ENCODE assay signal across 11 mouse cellular contexts in genomic region chrX:7793361-7793760, GRCm38 (mm10). TPM values are rescaled to one million over a fixed set of nuclear protein-coding genes. Genes with fewer than 3 reads are reported as not detected.
DNase-seq lines count a peak whose midpoint lies in the region; ATAC-seq and TF ChIP-seq lines count a peak whose summit lies in the region.
"Had no signal": no experiment of that assay in that cellular context is flagged by ENCODE, and none has a peak within 500 bp of the region (broad histone marks: within the 10 kb centered on the region; RNA-seq: fewer than 3 reads in every experiment).

No protein-coding gene starts in this region.

- WGBS in heart, postnatal 0 days, result 45% methylated on average over 3 of the region's 3 CpGs
- WGBS in heart, embryonic 11.5 days (ENCODE audit: insufficient replicate concordance), result 38% methylated on average over 3 of the region's 3 CpGs
- whole genome bisulfite sequencing in midbrain, embryonic 14.5 days, result 45% methylated on average over 3 of the region's 3 CpGs
- 40% methylated on average over 3 of the region's 3 CpGs for WGBS in midbrain, embryonic 11.5 days
- WGBS in hindbrain, embryonic 14.5 days, result 41% methylated on average over 3 of the region's 3 CpGs

- ATAC-seq in heart, postnatal 0 days (ENCODE audit: insufficient read depth, low read depth), result no peak
- no peak for ATAC-seq in heart, embryonic 11.5 days (replicated peaks; ENCODE audit: insufficient number of reproducible peaks, low FRiP score, low TSS enrichment)
- ATAC-seq in midbrain, embryonic 14.5 days (ENCODE audit: low FRiP score, low TSS enrichment), result no peak
- ATAC-seq in midbrain, embryonic 11.5 days (ENCODE audit: low FRiP score), result no peak
- 0 out of 2 replicates have a peak, but pooled peaks have one; percentile 49 for ATAC-seq in monocyte, adult 5-6 weeks (replicated peaks; ENCODE audit: insufficient number of reproducible peaks, low FRiP score, low TSS enrichment, poor library complexity, severe bottlenecking)
- ATAC-seq in hindbrain, embryonic 14.5 days (ENCODE audit: low FRiP score), result no peak

- no peak overlapping the region for H3K4me3 ChIP-seq in heart, postnatal 0 days (ENCODE audit: low read depth, low read length)
- H3K4me3 ChIP-seq in heart, embryonic 11.5 days (ENCODE audit: low read depth, low read length), result no peak overlapping the region
- no peak overlapping the region for H3K4me3 ChIP-seq in midbrain, embryonic 14.5 days (replicated peaks; ENCODE audit: low read depth, low read length)
- no peak overlapping the region for H3K4me3 ChIP-seq in midbrain, embryonic 11.5 days (ENCODE audit: low read depth, low read length)
- H3K4me3 ChIP-seq in hindbrain, embryonic 14.5 days (replicated peaks; ENCODE audit: low read length), result no peak overlapping the region
- H3K4me3 ChIP-seq: kidney, embryonic 15.5 days; lung, embryonic 15.5 days had no signal

- H3K4me2 ChIP-seq in heart, postnatal 0 days (ENCODE audit: low read depth, low read length), result no peak overlapping the region
- no peak overlapping the region for H3K4me2 ChIP-seq in heart, embryonic 11.5 days
- H3K4me2 ChIP-seq in midbrain, embryonic 14.5 days (ENCODE audit: low read length), result no peak overlapping the region
- H3K4me2 ChIP-seq in midbrain, embryonic 11.5 days, result no peak overlapping the region
- no peak overlapping the region for H3K4me2 ChIP-seq in hindbrain, embryonic 14.5 days (replicated peaks)
- H3K4me2 ChIP-seq: kidney, embryonic 15.5 days; lung, embryonic 15.5 days had no signal

- H3K9ac ChIP-seq in heart, postnatal 0 days (replicated peaks; ENCODE audit: low read depth, low read length), result no peak overlapping the region
- H3K9ac ChIP-seq in heart, embryonic 11.5 days (ENCODE audit: low read depth, low read length), result no peak overlapping the region
- H3K9ac ChIP-seq in midbrain, embryonic 14.5 days (replicated peaks; ENCODE audit: low read length), result no peak overlapping the region
- no peak overlapping the region for H3K9ac ChIP-seq in midbrain, embryonic 11.5 days (ENCODE audit: low read length)
- no peak overlapping the region for H3K9ac ChIP-seq in hindbrain, embryonic 14.5 days
- H3K9ac ChIP-seq: kidney, embryonic 15.5 days; lung, embryonic 15.5 days had no signal

- H3K27me3 ChIP-seq in heart, postnatal 0 days (ENCODE audit: control insufficient read depth, insufficient read depth, low read length), result no peaks in the 10 kb centered on the region
- no peaks in the 10 kb centered on the region for H3K27me3 ChIP-seq in heart, embryonic 11.5 days (ENCODE audit: control insufficient read depth, insufficient read depth, low read length)
- H3K27me3 ChIP-seq in midbrain, embryonic 14.5 days (ENCODE audit: control insufficient read depth, insufficient read depth, low read length), result no peaks in the 10 kb centered on the region
- no peaks in the 10 kb centered on the region for H3K27me3 ChIP-seq in midbrain, embryonic 11.5 days (ENCODE audit: control insufficient read depth, insufficient read depth, low read length)
- H3K27me3 ChIP-seq in hindbrain, embryonic 14.5 days (ENCODE audit: control insufficient read depth, insufficient read depth, low read length), result no peaks in the 10 kb centered on the region
- H3K27me3 ChIP-seq: kidney, embryonic 15.5 days; lung, embryonic 15.5 days had no signal

- TF ChIP-seq EP300 in heart, postnatal 0 days (IDR thresholded peaks at IDR 0.05; ENCODE audit: low read depth), result no peak

- no peaks in the 10 kb centered on the region for H3K9me3 ChIP-seq in heart, postnatal 0 days (replicated peaks; ENCODE audit: control insufficient read depth, low read length)
- no peaks in the 10 kb centered on the region for H3K9me3 ChIP-seq in heart, embryonic 11.5 days (replicated peaks; ENCODE audit: control insufficient read depth, low read length)
- no peaks in the 10 kb centered on the region for H3K9me3 ChIP-seq in midbrain, embryonic 14.5 days (ENCODE audit: control insufficient read depth, low read length)
- no peaks in the 10 kb centered on the region for H3K9me3 ChIP-seq in midbrain, embryonic 11.5 days (ENCODE audit: control insufficient read depth, low read length)
- no peaks in the 10 kb centered on the region for H3K9me3 ChIP-seq in hindbrain, embryonic 14.5 days (ENCODE audit: control insufficient read depth, low read length)
- H3K9me3 ChIP-seq: kidney, embryonic 15.5 days; lung, embryonic 15.5 days had no signal

- peak; percentile 35 for TF ChIP-seq CTCF in heart, postnatal 0 days (IDR thresholded peaks at IDR 0.05; ENCODE audit: low read depth)

- H3K36me3 ChIP-seq in heart, postnatal 0 days (replicated peaks; ENCODE audit: control insufficient read depth, insufficient read depth, low read length), result 0 out of 2 replicates have a peak, but pooled peaks cover 3% of the 10 kb centered on the region
- no peaks in the 10 kb centered on the region for H3K36me3 ChIP-seq in heart, embryonic 11.5 days (ENCODE audit: control insufficient read depth, insufficient read depth, low read length)
- H3K36me3 ChIP-seq in midbrain, embryonic 14.5 days (ENCODE audit: control insufficient read depth, insufficient read depth, low read length), result 0 out of 2 replicates have a peak, but pooled peaks cover 8% of the 10 kb centered on the region
- no peaks in the 10 kb centered on the region for H3K36me3 ChIP-seq in midbrain, embryonic 11.5 days (ENCODE audit: control insufficient read depth, insufficient read depth, low read length)
- H3K36me3 ChIP-seq in hindbrain, embryonic 14.5 days (replicated peaks; ENCODE audit: control insufficient read depth, insufficient read depth), result peaks cover 13% of the 10 kb centered on the region; the same call in 1 of the 2 replicates
- H3K36me3 ChIP-seq: lung, embryonic 15.5 days had no signal

- H3K27ac ChIP-seq in heart, postnatal 0 days (ENCODE audit: low read depth), result no peak overlapping the region
- H3K27ac ChIP-seq in heart, embryonic 11.5 days (ENCODE audit: low read depth, low read length), result no peak overlapping the region
- H3K27ac ChIP-seq in midbrain, embryonic 14.5 days (replicated peaks; ENCODE audit: low read depth, low read length), result no peak overlapping the region
- H3K27ac ChIP-seq in midbrain, embryonic 11.5 days (ENCODE audit: low read depth, low read length), result no peak overlapping the region
- H3K27ac ChIP-seq in hindbrain, embryonic 14.5 days, result no peak overlapping the region
- H3K27ac ChIP-seq: kidney, embryonic 15.5 days; lung, embryonic 15.5 days had no signal

- no peak for DNase-seq in heart, postnatal 0 days (ENCODE audit: low spot score)
- DNase-seq in midbrain, embryonic 14.5 days, result peak; percentile 62
- DNase-seq in midbrain, embryonic 11.5 days (ENCODE audit: low spot score, missing footprints), result no peak
- DNase-seq in ZHBTc4 (ENCODE audit: low read depth, low spot score), result peak; percentile 66
- DNase-seq in layer of hippocampus, adult 9-10 months (ENCODE audit: low spot score), result no peak
- DNase-seq in hindbrain, embryonic 14.5 days (ENCODE audit: low spot score), result no peak
- DNase-seq: gastrocnemius, postnatal 14 days had no signal

- H3K4me1 ChIP-seq in heart, postnatal 0 days (ENCODE audit: control insufficient read depth, insufficient read depth), result 0 out of 2 replicates have a peak, but pooled peaks cover 6% of the 10 kb centered on the region
- no peaks in the 10 kb centered on the region for H3K4me1 ChIP-seq in heart, embryonic 11.5 days (ENCODE audit: control insufficient read depth, insufficient read depth, low read length)
- H3K4me1 ChIP-seq in midbrain, embryonic 14.5 days (ENCODE audit: control insufficient read depth, insufficient read depth, low read length), result peaks cover 7% of the 10 kb centered on the region; the same call in 1 of the 2 replicates
- H3K4me1 ChIP-seq in midbrain, embryonic 11.5 days (ENCODE audit: control insufficient read depth, insufficient read depth, low read length), result peaks cover 3% of the 10 kb centered on the region; the same call in 1 of the 2 replicates
- 0 out of 2 replicates have a peak, but pooled peaks cover 7% of the 10 kb centered on the region for H3K4me1 ChIP-seq in hindbrain, embryonic 14.5 days (replicated peaks; ENCODE audit: control insufficient read depth, insufficient read depth, low read length)

RNA-seq across cellular contexts. Expression of gene Gripap1, which starts 3.8 kb away (rescaled TPM):
- total RNA-seq in heart, postnatal 0 days (2014; rRNA removed; ENCODE audit: low replicate concordance), result 2.4 and 6.8 TPM in 2 replicates
- polyA plus RNA-seq in heart, postnatal 0 days (2015; fragmentation: Nextera tagmentation; extraction: Ambion mirVana), result 17.5 and 19.3 TPM in 2 replicates
- 26.5 and 26.8 TPM in 2 replicates for polyA plus RNA-seq in heart, embryonic 11.5 days (2014; fragmentation: Nextera tagmentation; extraction: Ambion mirVana)
- polyA plus RNA-seq in midbrain, embryonic 14.5 days (2014; fragmentation: Nextera tagmentation; extraction: Ambion mirVana), result 56.0 and 56.6 TPM in 2 replicates
- polyA plus RNA-seq in midbrain, embryonic 11.5 days (2014; fragmentation: Nextera tagmentation; extraction: Ambion mirVana), result 51.7 and 52.0 TPM in 2 replicates
- total RNA-seq in monocyte, adult 5-6 weeks (2017), result 67.2 to 156 TPM (median 123 TPM) in 3 replicates
- 50.5 and 56.8 TPM in 2 replicates for polyA plus RNA-seq in hindbrain, embryonic 14.5 days (2014; fragmentation: Nextera tagmentation; extraction: Ambion mirVana)

RNA-seq across cellular contexts. Expression of gene Kcnd1, which starts 28.7 kb away (rescaled TPM):
- total RNA-seq in heart, postnatal 0 days (2014; rRNA removed; ENCODE audit: low replicate concordance), result 0.08 and 0.23 TPM in 2 replicates
- 0.20 and 0.22 TPM in 2 replicates for polyA plus RNA-seq in heart, postnatal 0 days (2015; fragmentation: Nextera tagmentation; extraction: Ambion mirVana)
- polyA plus RNA-seq in heart, embryonic 11.5 days (2014; fragmentation: Nextera tagmentation; extraction: Ambion mirVana), result 1.6 TPM in 2 replicates
- polyA plus RNA-seq in midbrain, embryonic 14.5 days (2014; fragmentation: Nextera tagmentation; extraction: Ambion mirVana), result 1.7 and 2.3 TPM in 2 replicates
- 0.86 and 1.1 TPM in 2 replicates for polyA plus RNA-seq in midbrain, embryonic 11.5 days (2014; fragmentation: Nextera tagmentation; extraction: Ambion mirVana)
- 1.3 TPM in 1 of 3 replicates, not detected in the others for total RNA-seq in monocyte, adult 5-6 weeks (2017)
- 4.1 and 5.0 TPM in 2 replicates for polyA plus RNA-seq in hindbrain, embryonic 14.5 days (2014; fragmentation: Nextera tagmentation; extraction: Ambion mirVana)

RNA-seq across cellular contexts. Expression of gene Tfe3, which starts 31.0 kb away (rescaled TPM):
- total RNA-seq in heart, postnatal 0 days (2014; rRNA removed; ENCODE audit: low replicate concordance), result 8.4 and 17.3 TPM in 2 replicates
- 11.5 and 11.6 TPM in 2 replicates for polyA plus RNA-seq in heart, postnatal 0 days (2015; fragmentation: Nextera tagmentation; extraction: Ambion mirVana)
- 12.1 and 15.0 TPM in 2 replicates for polyA plus RNA-seq in heart, embryonic 11.5 days (2014; fragmentation: Nextera tagmentation; extraction: Ambion mirVana)
- 21.7 and 21.8 TPM in 2 replicates for polyA plus RNA-seq in midbrain, embryonic 14.5 days (2014; fragmentation: Nextera tagmentation; extraction: Ambion mirVana)
- 19.4 and 20.6 TPM in 2 replicates for polyA plus RNA-seq in midbrain, embryonic 11.5 days (2014; fragmentation: Nextera tagmentation; extraction: Ambion mirVana)
- 14.5 to 27.8 TPM (median 20.8 TPM) in 3 replicates for total RNA-seq in monocyte, adult 5-6 weeks (2017)
- 18.6 and 20.9 TPM in 2 replicates for polyA plus RNA-seq in hindbrain, embryonic 14.5 days (2014; fragmentation: Nextera tagmentation; extraction: Ambion mirVana)

RNA-seq across cellular contexts. Expression of gene Ccdc120, which starts 42.7 kb away (rescaled TPM):
- total RNA-seq in heart, postnatal 0 days (2014; rRNA removed; ENCODE audit: low replicate concordance), result 0.92 and 5.8 TPM in 2 replicates
- 1.8 and 2.2 TPM in 2 replicates for polyA plus RNA-seq in heart, postnatal 0 days (2015; fragmentation: Nextera tagmentation; extraction: Ambion mirVana)
- polyA plus RNA-seq in heart, embryonic 11.5 days (2014; fragmentation: Nextera tagmentation; extraction: Ambion mirVana), result 5.2 and 8.5 TPM in 2 replicates
- polyA plus RNA-seq in midbrain, embryonic 14.5 days (2014; fragmentation: Nextera tagmentation; extraction: Ambion mirVana), result 72.2 and 73.0 TPM in 2 replicates
- 15.8 and 24.1 TPM in 2 replicates for polyA plus RNA-seq in midbrain, embryonic 11.5 days (2014; fragmentation: Nextera tagmentation; extraction: Ambion mirVana)
- total RNA-seq in monocyte, adult 5-6 weeks (2017), result not detected in 3 replicates
- 61.4 and 65.0 TPM in 2 replicates for polyA plus RNA-seq in hindbrain, embryonic 14.5 days (2014; fragmentation: Nextera tagmentation; extraction: Ambion mirVana)

RNA-seq across cellular contexts. Expression of gene Otud5, which starts 47.8 kb away (rescaled TPM):
- total RNA-seq in heart, postnatal 0 days (2014; rRNA removed; ENCODE audit: low replicate concordance), result 25.7 and 38.0 TPM in 2 replicates
- 14.4 and 16.2 TPM in 2 replicates for polyA plus RNA-seq in heart, postnatal 0 days (2015; fragmentation: Nextera tagmentation; extraction: Ambion mirVana)
- 22.9 and 23.7 TPM in 2 replicates for polyA plus RNA-seq in heart, embryonic 11.5 days (2014; fragmentation: Nextera tagmentation; extraction: Ambion mirVana)
- 32.3 and 38.0 TPM in 2 replicates for polyA plus RNA-seq in midbrain, embryonic 14.5 days (2014; fragmentation: Nextera tagmentation; extraction: Ambion mirVana)
- 33.9 and 34.8 TPM in 2 replicates for polyA plus RNA-seq in midbrain, embryonic 11.5 days (2014; fragmentation: Nextera tagmentation; extraction: Ambion mirVana)
- 79.5 to 120 TPM (median 107 TPM) in 3 replicates for total RNA-seq in monocyte, adult 5-6 weeks (2017)
- 29.3 and 30.8 TPM in 2 replicates for polyA plus RNA-seq in hindbrain, embryonic 14.5 days (2014; fragmentation: Nextera tagmentation; extraction: Ambion mirVana)

Comparison
In these comparisons a context has a peak if more than half of its experiments do, and no peak if none do; other contexts are left out.
1. DNase-seq: peak in midbrain, embryonic 14.5 days (single experiment) and ZHBTc4 (single experiment); none in heart, postnatal 0 days (single experiment), midbrain, embryonic 11.5 days (single experiment), layer of hippocampus, adult 9-10 months (single experiment) and hindbrain, embryonic 14.5 days (single experiment).